Comparison of ENCODE assay signal across 16 mouse cellular contexts in the genomic region with DNA sequence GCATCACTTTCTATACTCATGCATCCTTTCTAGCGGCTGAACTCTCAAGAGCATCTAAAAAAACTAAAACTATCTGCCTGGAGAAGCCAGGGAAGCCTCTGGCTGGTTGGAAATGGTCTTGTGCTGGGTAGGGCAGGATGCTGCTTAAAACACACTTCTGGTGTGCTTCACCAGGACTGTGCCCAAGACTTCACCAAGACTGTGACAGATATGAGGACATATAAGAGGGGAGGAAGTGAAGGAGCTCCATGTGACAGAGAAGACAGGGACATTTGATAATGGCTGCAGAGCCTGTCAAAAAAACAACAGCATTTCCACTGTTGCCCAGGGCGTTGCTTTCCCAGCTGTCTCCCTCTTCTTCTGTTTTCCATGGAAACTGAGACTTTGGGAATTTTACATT. TPM values are rescaled to one million over a fixed set of nuclear protein-coding genes. Genes with fewer than 3 reads are reported as not detected.
A peak's percentile ranks its signal among the peaks of the same experiment; 100 is the strongest.
DNase-seq lines count a peak whose midpoint lies in the region; ATAC-seq lines count a peak whose summit lies in the region.
"Had no signal": no experiment of that assay in that cellular context is flagged by ENCODE, and none has a peak within 500 bp of the region (broad histone marks: within the 10 kb centered on the region; RNA-seq: fewer than 3 reads in every experiment).

No protein-coding gene starts in this region.

- DNase-seq in heart, adult 9 months (ENCODE audit: low spot score in 2 of 2) = no peak
- DNase-seq in lung, postnatal 25 days (ENCODE audit: low spot score) = no peak
- DNase-seq in 3T3-L1 (ENCODE audit: low read depth, low spot score) = peak; percentile 40
- peak; percentile 60 for DNase-seq in 416B (ENCODE audit: low read depth)
- DNase-seq in kidney, postnatal 36 days = no peak
- DNase-seq: adrenal gland, postnatal 10 days; cerebellum, adult 11-12 months; cerebellum, adult 9-10 months; cerebellum, postnatal 25 days; gastrocnemius, postnatal 14 days had no signal

- no peak overlapping the region for H3K4me2 ChIP-seq in heart, embryonic 13.5 days
- no peak overlapping the region for H3K4me2 ChIP-seq in lung, embryonic 16.5 days (ENCODE audit: low read depth, low read length)
- H3K4me2 ChIP-seq: embryonic facial prominence, embryonic 12.5 days; forebrain, embryonic 15.5 days; hindbrain, embryonic 13.5 days had no signal

- H3K4me3 ChIP-seq in heart, embryonic 13.5 days = no peak overlapping the region
- H3K4me3 ChIP-seq in lung, embryonic 16.5 days (ENCODE audit: low read length) = no peak overlapping the region
- H3K4me3 ChIP-seq: embryonic facial prominence, embryonic 12.5 days; forebrain, embryonic 15.5 days; heart, embryonic 10.5 days; hindbrain, embryonic 13.5 days had no signal

- no peaks in the 10 kb centered on the region for H3K9me3 ChIP-seq in heart, embryonic 13.5 days
- no peaks in the 10 kb centered on the region for H3K9me3 ChIP-seq in lung, embryonic 16.5 days (ENCODE audit: control insufficient read depth, low read length)
- H3K9me3 ChIP-seq: embryonic facial prominence, embryonic 12.5 days; forebrain, embryonic 15.5 days; heart, embryonic 10.5 days; hindbrain, embryonic 13.5 days had no signal

- H3K4me1 ChIP-seq in heart, embryonic 13.5 days = peaks cover 20% of the 10 kb centered on the region
- H3K4me1 ChIP-seq in lung, embryonic 16.5 days (replicated peaks; ENCODE audit: control insufficient read depth, insufficient read depth, low read length) = peaks cover 4% of the 10 kb centered on the region
- H3K4me1 ChIP-seq: embryonic facial prominence, embryonic 12.5 days; forebrain, embryonic 15.5 days had no signal

- H3K9ac ChIP-seq in heart, embryonic 13.5 days = no peak overlapping the region
- no peak overlapping the region for H3K9ac ChIP-seq in lung, embryonic 16.5 days (ENCODE audit: low read length)
- H3K9ac ChIP-seq: embryonic facial prominence, embryonic 12.5 days; forebrain, embryonic 15.5 days; hindbrain, embryonic 13.5 days had no signal

- 44% methylated on average over 2 of the region's 2 CpGs for WGBS in heart, embryonic 13.5 days
- 77% methylated on average over 2 of the region's 2 CpGs for WGBS in lung, embryonic 16.5 days

- peak overlapping the region; percentile 29; the same call in 1 of the 2 replicates for H3K27ac ChIP-seq in heart, embryonic 13.5 days (replicated peaks)
- H3K27ac ChIP-seq in lung, embryonic 16.5 days (ENCODE audit: low read length) = peak overlapping the region; percentile 27; the same call in 1 of the 2 replicates
- H3K27ac ChIP-seq: embryonic facial prominence, embryonic 12.5 days; forebrain, embryonic 15.5 days had no signal

- no peak for ATAC-seq in heart, embryonic 13.5 days (ENCODE audit: extremely low read depth, insufficient number of reproducible peaks, low FRiP score, low TSS enrichment)
- no peak for ATAC-seq in lung, embryonic 16.5 days (ENCODE audit: low read depth)
- ATAC-seq: forebrain, embryonic 15.5 days had no signal

- no peaks in the 10 kb centered on the region for H3K36me3 ChIP-seq in heart, embryonic 13.5 days
- H3K36me3 ChIP-seq in lung, embryonic 16.5 days (ENCODE audit: control insufficient read depth, insufficient read depth, low read length) = no peaks in the 10 kb centered on the region
- H3K36me3 ChIP-seq: embryonic facial prominence, embryonic 12.5 days; forebrain, embryonic 15.5 days; heart, embryonic 10.5 days; hindbrain, embryonic 13.5 days had no signal

- no peaks in the 10 kb centered on the region for H3K27me3 ChIP-seq in heart, embryonic 13.5 days (replicated peaks)
- no peaks in the 10 kb centered on the region for H3K27me3 ChIP-seq in lung, embryonic 16.5 days (ENCODE audit: control insufficient read depth, insufficient read depth, low read depth, low read length)
- H3K27me3 ChIP-seq: embryonic facial prominence, embryonic 12.5 days; forebrain, embryonic 15.5 days; hindbrain, embryonic 13.5 days had no signal

RNA-seq across cellular contexts. Expression of a gene that starts 34.0 kb away (rescaled TPM):
- 24.4 and 25.3 TPM in 2 replicates for polyA plus RNA-seq in heart, embryonic 13.5 days (2015; fragmentation: Nextera tagmentation; extraction: Ambion mirVana)
- 38.3 and 40.2 TPM in 2 replicates for polyA plus RNA-seq in lung, embryonic 16.5 days (2015; fragmentation: Nextera tagmentation; extraction: Ambion mirVana)

Comparison
In these comparisons a context has a peak if more than half of its experiments do, and no peak if none do; other contexts are left out.
1. DNase-seq: peak in 3T3-L1 (single experiment) and 416B (single experiment); none in heart, adult 9 months (0 of 2), lung, postnatal 25 days (single experiment) and kidney, postnatal 36 days (0 of 2).